Mouse (Mus musculus) T-helper 2 cell (primary cell): ENCODE results near the gene Rpl15.
"Not testable (repeated sequence)": the region's sequence is repeated elsewhere in the genome, so short reads cannot be mapped to it uniquely, and the experiment has no call there.

Source experiments
- in situ Hi-C: fragments of 300-600 bp; cut with MboI, MseI; formaldehyde crosslinking; loops from one replicate; pipeline ENCODE4 v1.15.1; 2025; ENCODE audit warnings: high pct_unique_total_duplicates

Gene Rpl15

DNA sequence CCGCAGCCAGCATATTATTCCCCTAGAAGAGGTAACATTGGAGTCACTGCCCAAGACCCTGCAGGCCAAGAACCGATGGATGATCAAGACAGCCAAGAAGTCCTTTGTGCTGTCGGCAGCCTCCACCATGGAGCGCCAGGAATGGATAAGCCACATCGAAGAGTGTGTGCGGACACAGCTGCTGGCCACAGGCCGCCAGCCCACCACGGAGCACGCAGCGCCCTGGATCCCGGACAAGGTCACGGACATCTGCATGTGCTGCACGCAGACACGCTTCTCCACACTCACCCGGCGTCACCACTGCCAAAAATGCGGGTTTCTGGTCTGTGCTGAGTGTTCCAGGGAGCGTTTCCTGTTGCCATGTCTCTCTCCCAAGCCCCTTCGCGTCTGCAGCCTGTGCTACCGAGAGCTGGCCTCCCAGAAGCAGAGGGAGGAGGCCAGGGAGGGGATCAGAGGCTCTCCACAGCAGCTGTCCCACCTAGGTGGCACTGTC lies 28.5 kb downstream of the Rpl15 start:
- in situ Hi-C loops: no loop called here

DNA sequence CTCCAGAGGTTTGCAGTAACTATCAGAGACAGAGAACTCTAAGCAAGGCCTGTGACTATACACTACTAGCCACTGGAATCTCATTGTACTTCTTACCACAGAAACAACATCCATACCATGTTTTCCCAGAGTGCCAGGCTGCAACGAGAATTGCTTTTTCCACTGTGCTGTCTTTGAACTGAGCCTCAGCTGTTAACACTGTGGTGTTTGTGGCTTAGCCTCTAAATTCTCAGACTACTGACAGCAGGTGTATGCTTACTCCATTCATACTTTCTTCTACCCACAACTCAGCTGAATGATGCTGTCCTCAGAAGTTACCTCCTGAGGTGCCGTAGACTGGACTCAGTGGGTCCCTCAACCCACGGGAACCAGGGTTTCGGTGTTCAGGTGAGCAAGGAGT lies 29.4 kb downstream of the Rpl15 start:
- in situ Hi-C loops: no loop called here

DNA sequence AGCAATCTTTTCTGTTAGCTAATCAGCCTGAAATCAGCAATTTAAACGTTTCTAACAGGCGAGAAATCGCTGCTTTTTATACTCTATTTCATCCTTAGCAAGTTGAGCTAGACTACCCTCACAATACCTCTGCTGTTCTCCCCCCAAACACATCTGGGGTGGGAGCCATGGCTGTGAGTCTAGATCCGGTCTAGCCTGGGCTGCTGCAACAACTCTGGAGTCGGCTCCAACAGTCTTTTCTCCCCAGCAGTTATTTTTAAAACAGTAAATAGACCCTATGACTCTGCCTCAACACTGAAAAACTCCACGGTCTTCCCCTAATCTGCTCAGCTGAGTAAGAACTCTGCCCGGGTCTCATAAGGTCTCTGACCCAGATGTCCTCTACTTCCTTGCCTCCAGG lies 31.1 kb downstream of the Rpl15 start:
- in situ Hi-C loops: no loop called here

DNA sequence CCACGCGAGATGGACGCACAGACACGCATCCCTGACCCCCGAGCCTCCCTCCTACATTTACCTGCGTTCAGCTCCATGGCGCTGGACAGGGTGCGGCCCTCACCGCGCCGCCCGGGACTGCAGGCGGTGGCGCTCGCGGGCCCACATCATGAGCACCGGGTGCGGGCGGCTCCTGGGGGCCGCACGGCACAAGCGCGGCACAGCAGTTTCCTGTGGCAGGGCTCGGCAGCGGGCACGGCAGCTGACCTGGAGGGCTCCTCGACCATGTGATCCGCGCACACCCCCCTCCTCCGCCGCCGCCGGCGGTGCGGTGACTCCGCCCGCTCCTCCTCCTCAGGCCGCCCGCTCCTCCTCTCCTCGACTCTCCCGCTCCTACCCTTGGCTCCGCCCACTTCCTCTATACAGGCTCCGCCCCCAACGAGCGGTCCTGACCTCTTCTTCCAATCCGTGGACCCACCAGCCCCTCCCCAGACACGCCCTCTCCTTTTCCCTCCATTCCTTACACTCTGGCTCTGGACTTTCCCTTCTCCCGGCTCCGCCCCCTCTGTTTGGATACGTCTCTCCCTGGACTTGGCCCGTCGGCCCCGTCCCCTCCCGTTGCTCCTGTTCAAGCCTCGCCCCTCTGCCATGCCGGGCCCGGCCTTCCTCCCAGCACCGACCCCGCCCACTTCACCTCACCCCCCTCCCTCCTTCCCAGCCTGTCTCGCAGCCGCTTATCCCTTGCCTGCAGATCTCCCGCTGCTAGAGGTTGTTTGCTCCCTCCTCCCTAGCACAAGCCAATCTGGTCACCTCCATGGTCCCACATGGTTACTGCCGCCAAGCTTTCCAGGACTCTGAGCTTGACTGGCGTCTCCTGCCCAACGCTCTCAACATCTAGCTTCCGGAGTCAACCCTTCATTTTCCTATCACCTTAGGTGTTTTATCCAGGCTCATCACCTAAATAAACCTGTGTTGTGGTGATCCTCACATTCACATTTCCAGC lies 32.1 kb downstream of the Rpl15 start, which contains the start of gene Nr1d2:
Gene Nr1d2, minus strand, starts transcription at position 378 of the 982 bp plus-strand sequence.
- in situ Hi-C loops: no loop called here

DNA sequence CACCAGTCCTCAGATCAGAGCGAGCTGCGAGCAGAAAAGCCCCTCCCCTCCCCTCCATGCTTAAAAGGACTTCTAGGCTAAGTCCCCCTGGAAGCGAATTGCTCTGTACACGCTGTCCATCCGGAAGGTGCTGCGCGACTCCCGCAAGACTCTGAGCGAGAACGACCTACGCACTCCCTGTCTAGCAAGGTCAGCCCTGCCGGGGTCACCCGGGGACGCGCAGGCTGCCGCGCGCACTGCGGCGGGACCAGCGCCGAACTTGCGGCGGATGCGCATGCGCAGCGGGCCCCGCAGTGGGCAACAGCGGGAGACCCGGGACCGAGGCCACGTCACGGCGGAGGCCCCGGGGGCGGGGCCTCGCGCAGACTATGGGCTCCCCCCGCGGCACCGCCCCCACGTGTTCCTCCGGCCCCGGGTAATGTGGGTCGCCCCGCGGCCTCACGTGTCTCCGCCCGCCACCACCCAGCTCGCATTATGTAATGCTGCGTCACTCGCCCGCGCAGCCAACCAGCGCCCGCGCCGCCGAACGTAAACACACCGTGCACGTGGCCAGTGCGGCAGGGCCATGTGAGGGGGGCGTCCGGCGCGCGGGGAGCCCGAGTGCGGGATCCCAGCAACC lies 33.0 kb downstream of the Rpl15 start:
- in situ Hi-C loops: no loop called here

DNA sequence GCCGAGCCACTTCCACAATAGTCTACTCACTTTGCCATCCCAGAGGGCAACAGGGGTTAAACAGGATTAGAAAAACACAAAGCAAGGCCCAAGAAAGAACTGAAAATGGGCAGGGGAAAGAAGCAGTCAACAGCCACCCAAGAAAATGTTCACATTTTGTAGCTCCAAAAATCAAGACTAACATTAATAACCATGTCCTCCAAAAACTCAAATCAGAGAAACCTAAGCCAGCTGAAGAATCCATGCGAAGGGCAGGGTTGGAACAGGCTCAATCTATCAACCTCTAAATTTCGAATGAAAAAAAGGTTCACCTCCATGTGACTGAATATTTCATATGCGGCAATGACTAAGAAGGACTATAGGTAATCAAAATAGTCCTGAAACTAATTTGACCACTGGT lies 33.8 kb downstream of the Rpl15 start:
- in situ Hi-C loops: no loop called here

DNA sequence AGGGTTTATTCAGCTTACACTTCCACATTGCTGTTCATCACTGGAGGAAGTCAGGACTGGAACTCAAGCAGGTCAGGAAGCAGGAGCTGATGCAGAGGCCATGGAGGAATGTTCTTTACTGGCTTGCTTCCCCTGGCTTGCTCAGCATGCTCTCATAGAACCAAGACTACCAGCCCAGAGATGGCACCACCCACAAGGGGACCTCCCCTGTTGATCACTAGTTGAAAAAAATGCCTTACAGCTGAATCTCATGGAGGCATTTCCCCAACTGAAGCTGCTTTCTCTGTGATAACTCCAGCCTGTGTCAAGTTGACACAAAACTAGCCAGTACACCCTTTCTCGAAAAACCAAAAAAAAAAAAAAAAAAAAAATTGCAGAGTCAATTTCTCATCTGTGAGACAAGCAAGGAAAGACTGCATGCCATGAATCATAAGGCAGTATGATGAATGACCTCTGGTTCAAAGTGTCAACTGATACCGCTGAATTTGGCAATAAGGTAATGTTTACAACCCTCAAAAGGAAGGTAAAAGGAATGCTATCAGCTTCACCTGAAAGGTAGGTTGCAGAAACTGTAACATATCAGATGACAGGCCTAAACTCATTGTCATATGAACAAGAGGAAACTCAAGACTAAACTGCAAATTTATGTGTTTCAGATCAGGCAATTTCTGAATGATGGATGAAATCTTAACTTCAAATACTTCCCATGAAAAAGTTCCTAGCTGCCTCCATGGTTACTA lies 34.5 kb downstream of the Rpl15 start:
- in situ Hi-C loops: not testable (repeated sequence)

DNA sequence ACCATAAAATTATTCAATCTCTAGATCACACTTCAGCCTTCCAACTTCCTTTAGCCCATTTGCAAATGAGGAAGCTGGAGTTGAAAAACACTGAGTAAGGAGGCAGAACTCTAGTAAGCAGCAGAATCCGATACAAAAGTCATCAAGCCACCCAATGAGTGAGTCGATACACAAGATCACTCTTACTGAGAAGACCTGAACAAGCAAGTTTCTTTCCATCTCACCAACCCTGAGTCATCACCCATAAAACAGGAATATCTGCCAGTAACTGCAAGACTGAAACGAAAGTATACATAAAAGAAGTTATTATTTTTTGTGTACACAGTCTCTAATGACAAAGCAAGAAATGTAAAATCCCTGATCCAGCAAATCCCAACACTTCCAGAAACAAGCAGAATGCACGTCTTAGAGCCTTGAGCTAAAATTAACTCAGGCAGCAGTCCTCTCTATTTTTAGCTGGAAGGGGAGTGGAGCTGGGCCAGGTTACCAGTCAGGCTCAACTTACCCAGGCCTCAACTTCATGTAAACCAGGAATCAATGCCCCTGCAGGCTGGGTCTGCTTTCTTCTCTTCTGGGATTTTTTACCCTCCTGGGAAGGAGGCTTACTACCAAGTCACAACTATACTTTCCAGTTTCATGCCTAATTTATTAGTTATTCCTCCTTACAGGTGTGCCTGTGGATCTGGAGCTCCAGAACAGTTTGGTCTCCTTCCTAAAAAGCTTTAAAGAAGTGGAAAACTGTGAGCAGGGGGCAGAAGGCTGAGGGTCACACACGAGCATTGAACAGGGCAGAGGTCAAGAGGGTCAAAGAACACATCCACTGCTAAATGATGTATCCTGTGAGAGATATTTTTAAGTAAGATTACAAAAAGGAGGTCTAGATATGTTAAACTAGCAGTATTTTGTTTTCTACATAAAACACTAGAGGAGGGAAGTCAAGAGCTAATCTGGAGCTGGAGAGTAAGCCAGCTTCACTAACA lies 36.9 kb downstream of the Rpl15 start:
- in situ Hi-C loops: no loop called here

DNA sequence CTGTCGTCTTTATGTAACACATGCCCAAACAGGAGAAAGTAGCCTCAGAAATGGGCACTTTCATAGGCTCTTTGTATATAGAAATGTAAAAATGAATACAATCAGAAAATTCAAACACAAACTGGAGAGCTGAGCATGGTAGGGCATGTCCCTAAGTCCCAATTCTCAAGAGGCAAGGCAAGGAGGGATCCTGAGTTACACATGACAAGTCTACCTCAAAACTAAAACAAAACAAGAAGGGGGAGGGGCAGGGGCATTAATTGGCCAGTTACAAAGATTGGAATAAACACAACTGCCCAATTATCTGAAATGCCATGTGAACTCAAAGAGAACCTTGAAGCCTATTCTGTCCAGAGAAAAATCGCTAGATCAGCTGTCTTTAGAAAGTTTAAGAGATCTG lies 38.1 kb downstream of the Rpl15 start:
- in situ Hi-C loops: no loop called here

DNA sequence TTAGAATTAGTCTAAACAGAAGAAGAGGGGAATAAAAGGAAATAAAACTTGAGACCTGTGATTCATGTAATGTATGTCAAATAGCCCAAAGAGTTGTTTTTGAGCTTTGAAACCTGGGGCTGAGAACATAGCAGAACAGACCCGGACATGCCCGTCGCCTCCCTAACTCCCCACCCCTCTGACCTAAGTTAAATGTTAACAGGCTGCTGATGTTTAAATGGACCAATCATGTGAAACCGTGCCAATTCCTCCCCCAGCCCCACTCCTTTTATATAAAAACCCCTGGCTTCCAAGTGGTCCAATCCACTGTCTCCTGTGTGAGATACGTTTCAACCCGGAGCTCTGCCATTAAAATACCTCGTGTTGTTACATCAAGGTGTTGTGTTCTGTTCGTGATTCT lies 39.3 kb downstream of the Rpl15 start:
- in situ Hi-C loops: not testable (repeated sequence)

DNA sequence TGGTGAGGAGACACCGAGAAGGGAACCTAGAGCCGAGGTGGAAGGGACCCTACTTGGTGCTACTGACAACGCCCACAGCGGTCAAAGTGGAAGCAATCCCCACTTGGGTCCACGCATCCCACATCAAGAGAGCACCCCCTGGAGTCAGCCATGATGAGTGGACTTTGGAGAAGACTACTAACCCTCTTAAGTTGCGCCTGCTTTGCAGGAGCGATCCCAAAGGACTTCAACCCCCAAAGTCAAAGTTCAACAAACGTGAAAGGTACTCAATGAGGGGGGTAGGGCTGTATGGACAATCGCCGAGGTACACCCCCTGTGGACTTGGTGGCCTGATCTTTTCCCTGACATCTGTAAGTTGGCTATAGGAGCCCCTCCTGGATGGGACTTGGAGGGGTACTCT lies 41.4 kb downstream of the Rpl15 start:
- in situ Hi-C loops: not testable (repeated sequence)

DNA sequence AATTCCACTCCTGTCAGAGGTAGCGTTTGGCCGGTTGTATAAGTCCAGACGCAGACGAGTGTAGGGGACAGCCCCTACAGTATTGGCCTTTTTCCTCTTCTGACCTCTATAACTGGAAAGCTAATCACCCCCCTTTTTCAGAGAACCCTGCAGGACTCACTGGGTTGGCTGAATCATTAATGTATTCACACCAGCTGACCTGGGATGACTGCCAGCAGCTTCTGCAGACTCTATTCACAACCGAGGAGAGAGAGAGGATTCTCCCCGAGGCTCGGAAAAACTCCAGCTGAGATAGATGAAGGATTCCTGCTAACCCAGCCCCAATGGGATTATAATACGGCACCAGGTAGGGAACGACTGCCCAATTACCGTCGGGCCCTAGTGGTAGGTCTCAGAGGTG lies 45.0 kb downstream of the Rpl15 start:
- in situ Hi-C loops: not testable (repeated sequence)

DNA sequence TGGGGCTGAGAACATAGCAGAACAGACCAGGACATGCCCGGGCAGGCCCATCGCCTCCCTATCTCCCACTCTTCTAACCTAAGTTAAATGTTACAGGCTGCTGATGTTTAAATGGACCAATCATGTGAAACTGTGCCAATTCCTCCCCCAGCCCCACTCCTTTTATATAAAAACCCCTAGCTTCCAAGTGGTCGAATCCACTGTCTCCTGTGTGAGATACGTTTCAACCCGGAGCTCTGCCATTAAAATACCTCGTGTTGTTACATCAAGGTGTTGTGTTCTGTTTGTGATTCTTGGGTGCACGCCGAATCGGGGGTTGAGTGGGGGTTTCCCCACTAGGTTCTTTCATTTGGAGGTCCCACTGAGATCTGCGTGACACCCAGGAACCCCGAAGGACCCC lies 45.8 kb downstream of the Rpl15 start:
- in situ Hi-C loops: not testable (repeated sequence)

DNA sequence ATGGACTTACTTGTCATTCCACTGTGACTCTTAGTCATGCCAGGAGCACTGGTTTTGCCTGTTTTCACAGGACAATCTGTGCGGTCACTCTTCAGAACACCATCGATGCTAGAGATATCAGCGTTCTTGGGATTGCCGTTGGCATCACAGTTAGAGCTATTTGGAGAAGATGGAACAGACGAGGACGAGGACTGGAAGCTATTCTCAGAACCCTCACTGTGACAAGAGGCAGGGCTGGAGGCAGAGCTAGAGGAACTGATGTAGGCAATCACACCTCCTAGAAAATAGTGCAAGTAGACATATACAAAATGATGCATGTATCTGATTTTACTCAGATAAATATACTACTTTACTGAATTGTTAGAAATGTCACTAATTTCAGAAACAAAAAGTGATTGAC lies 49.2 kb downstream of the Rpl15 start:
- in situ Hi-C loops: no loop called here
